ENCODE assay signal across 8 mouse cellular contexts in genomic region chr13:95374701-95375553, GRCm38 (mm10). TPM values are rescaled to one million over a fixed set of nuclear protein-coding genes. Genes with fewer than 3 reads are reported as not detected.
DNase-seq lines count a peak whose midpoint lies in the region; ATAC-seq and TF ChIP-seq lines count a peak whose summit lies in the region.

Gene Aggf1 (minus strand): TSS chr13:95375352.

- TF ChIP-seq EP300 in heart, postnatal 0 days (IDR thresholded peaks at IDR 0.05; ENCODE audit: low read depth), result no peak

- peak; percentile 90 for DNase-seq in c-Kit-positive CD71-positive TER-119-positive erythroid progenitor cells, embryonic 14.5 days (ENCODE audit: low spot score)
- DNase-seq in heart, postnatal 0 days (ENCODE audit: low spot score), result peak; percentile 94
- DNase-seq in kidney, postnatal 4 days, result peak; percentile 92 to 94

- peaks cover 27% of the 10 kb centered on the region for H3K4me1 ChIP-seq in E14TG2a.4 (replicated peaks; ENCODE audit: low read depth, low read length)
- peaks cover 14% of the 10 kb centered on the region for H3K4me1 ChIP-seq in forebrain, embryonic 12.5 days
- H3K4me1 ChIP-seq in heart, postnatal 0 days (ENCODE audit: control insufficient read depth, insufficient read depth), result peaks cover 13% of the 10 kb centered on the region
- peaks cover 16% of the 10 kb centered on the region for H3K4me1 ChIP-seq in liver, embryonic 16.5 days (ENCODE audit: control insufficient read depth, low read depth, low read length)
- peaks cover 19% of the 10 kb centered on the region for H3K4me1 ChIP-seq in neural tube, embryonic 13.5 days (replicated peaks)
- peaks cover 2% of the 10 kb centered on the region; the same call in 1 of the 2 replicates for H3K4me1 ChIP-seq in testis, adult 2 months (ENCODE audit: control insufficient read depth, insufficient read depth, low read length)

- peaks cover 12% of the 10 kb centered on the region for H3K9me3 ChIP-seq in E14TG2a.4 (ENCODE audit: low read length)
- H3K9me3 ChIP-seq in forebrain, embryonic 12.5 days, result no peaks in the 10 kb centered on the region
- H3K9me3 ChIP-seq in heart, postnatal 0 days (replicated peaks; ENCODE audit: control insufficient read depth, low read length), result no peaks in the 10 kb centered on the region
- no peaks in the 10 kb centered on the region; the same call in 1 of the 2 replicates for H3K9me3 ChIP-seq in liver, embryonic 16.5 days (replicated peaks; ENCODE audit: control insufficient read depth, low read length)
- no peaks in the 10 kb centered on the region for H3K9me3 ChIP-seq in neural tube, embryonic 13.5 days

- H3K27ac ChIP-seq in forebrain, embryonic 12.5 days, result peak within 1 kb of the TSS; percentile 80
- peak within 1 kb of the TSS; percentile 89 for H3K27ac ChIP-seq in heart, postnatal 0 days (ENCODE audit: low read depth)
- H3K27ac ChIP-seq in liver, embryonic 16.5 days (ENCODE audit: low read length), result peak within 1 kb of the TSS; percentile 93
- peak within 1 kb of the TSS; percentile 79 for H3K27ac ChIP-seq in neural tube, embryonic 13.5 days (replicated peaks)
- H3K27ac ChIP-seq in testis, adult 2 months (ENCODE audit: control insufficient read depth, insufficient read depth, low read depth, low read length), result peak within 1 kb of the TSS; percentile 84

- peak within 1 kb of the TSS; percentile 94 for H3K9ac ChIP-seq in forebrain, embryonic 12.5 days
- peak within 1 kb of the TSS; percentile 88 for H3K9ac ChIP-seq in heart, postnatal 0 days (replicated peaks; ENCODE audit: low read depth, low read length)
- peak within 1 kb of the TSS; percentile 96 for H3K9ac ChIP-seq in liver, embryonic 16.5 days (ENCODE audit: low read depth, low read length)
- peak within 1 kb of the TSS; percentile 95 for H3K9ac ChIP-seq in neural tube, embryonic 13.5 days

- H3K4me3 ChIP-seq in E14TG2a.4 (replicated peaks; ENCODE audit: low read length), result peak within 1 kb of the TSS; percentile 97
- peak within 1 kb of the TSS; percentile 100 for H3K4me3 ChIP-seq in forebrain, embryonic 12.5 days (replicated peaks)
- H3K4me3 ChIP-seq in heart, postnatal 0 days (ENCODE audit: low read depth, low read length), result peak within 1 kb of the TSS; percentile 86
- H3K4me3 ChIP-seq in liver, embryonic 16.5 days (ENCODE audit: low read depth, low read length), result peak within 1 kb of the TSS; percentile 100
- peak within 1 kb of the TSS; percentile 98 for H3K4me3 ChIP-seq in neural tube, embryonic 13.5 days
- peak within 1 kb of the TSS; percentile 96 for H3K4me3 ChIP-seq in testis, adult 2 months (ENCODE audit: control insufficient read depth, low read depth, low read length)

- H3K4me2 ChIP-seq in forebrain, embryonic 12.5 days, result peak within 1 kb of the TSS; percentile 78
- H3K4me2 ChIP-seq in heart, postnatal 0 days (ENCODE audit: low read depth, low read length), result peak within 1 kb of the TSS; percentile 85
- H3K4me2 ChIP-seq in liver, embryonic 16.5 days (ENCODE audit: low read depth, low read length), result peak within 1 kb of the TSS; percentile 81
- peak within 1 kb of the TSS; percentile 90 for H3K4me2 ChIP-seq in neural tube, embryonic 13.5 days

- H3K36me3 ChIP-seq in E14TG2a.4 (ENCODE audit: insufficient read depth, low read length), result peaks cover 21% of the 10 kb centered on the region
- H3K36me3 ChIP-seq in forebrain, embryonic 12.5 days (replicated peaks), result peaks cover 12% of the 10 kb centered on the region
- peaks cover 16% of the 10 kb centered on the region for H3K36me3 ChIP-seq in heart, postnatal 0 days (replicated peaks; ENCODE audit: control insufficient read depth, insufficient read depth, low read length)
- peaks cover 8% of the 10 kb centered on the region for H3K36me3 ChIP-seq in liver, embryonic 16.5 days (ENCODE audit: control insufficient read depth, insufficient read depth)
- H3K36me3 ChIP-seq in neural tube, embryonic 13.5 days, result peaks cover 12% of the 10 kb centered on the region
- no peaks in the 10 kb centered on the region for H3K36me3 ChIP-seq in testis, adult 2 months (ENCODE audit: control insufficient read depth, insufficient read depth, low read length)

- ATAC-seq in forebrain, embryonic 12.5 days (ENCODE audit: low FRiP score), result peak; percentile 97
- peak; percentile 96 for ATAC-seq in heart, postnatal 0 days (ENCODE audit: insufficient read depth, low read depth)
- ATAC-seq in liver, embryonic 16.5 days (ENCODE audit: low read depth), result peak; percentile 96
- peak; percentile 98 for ATAC-seq in neural tube, embryonic 13.5 days (ENCODE audit: low read depth)

- under 1% methylated on average over 82 of the region's 86 CpGs for WGBS in forebrain, embryonic 12.5 days
- WGBS in heart, postnatal 0 days, result under 1% methylated on average over 81 of the region's 86 CpGs
- under 1% methylated on average over 86 of the region's 86 CpGs for WGBS in liver, embryonic 16.5 days (ENCODE audit: insufficient replicate concordance)
- WGBS in neural tube, embryonic 13.5 days, result under 1% methylated on average over 86 of the region's 86 CpGs

- no peak for TF ChIP-seq CTCF in E14TG2a.4 (conservative IDR thresholded peaks at IDR 0.05; ENCODE audit: low read length)
- no peak for TF ChIP-seq CTCF in heart, postnatal 0 days (IDR thresholded peaks at IDR 0.05; ENCODE audit: low read depth)
- TF ChIP-seq CTCF in testis, adult 2 months (IDR thresholded peaks at IDR 0.05; ENCODE audit: control insufficient read depth, insufficient read depth, insufficient replicate concordance, low read depth, low read length), result no peak

- no peaks in the 10 kb centered on the region for H3K27me3 ChIP-seq in E14TG2a.4 (ENCODE audit: insufficient read depth, low read length)
- no peaks in the 10 kb centered on the region for H3K27me3 ChIP-seq in forebrain, embryonic 12.5 days
- no peaks in the 10 kb centered on the region for H3K27me3 ChIP-seq in heart, postnatal 0 days (ENCODE audit: control insufficient read depth, insufficient read depth, low read length)
- no peaks in the 10 kb centered on the region for H3K27me3 ChIP-seq in liver, embryonic 16.5 days (ENCODE audit: control insufficient read depth, insufficient read depth, low read depth, low read length)
- H3K27me3 ChIP-seq in neural tube, embryonic 13.5 days, result no peaks in the 10 kb centered on the region
- no peaks in the 10 kb centered on the region for H3K27me3 ChIP-seq in testis, adult 2 months (ENCODE audit: control insufficient read depth, insufficient read depth, low read length)

- TF ChIP-seq POLR2A in testis, adult 2 months (IDR thresholded peaks at IDR 0.05; ENCODE audit: control insufficient read depth, low read depth, low read length), result peak; percentile 85

RNA-seq across cellular contexts. Expression of gene Aggf1, which starts in this region (rescaled TPM):
- polyA plus RNA-seq in forebrain, embryonic 12.5 days (2016; fragmentation: Nextera tagmentation; extraction: Ambion mirVana), result 52.4 and 54.2 TPM in 2 replicates
- 14.8 and 17.9 TPM in 2 replicates for total RNA-seq in heart, postnatal 0 days (2014; rRNA removed; ENCODE audit: low replicate concordance)
- 16.6 and 19.0 TPM in 2 replicates for polyA plus RNA-seq in heart, postnatal 0 days (2015; fragmentation: Nextera tagmentation; extraction: Ambion mirVana)
- polyA plus RNA-seq in liver, embryonic 16.5 days (2015; fragmentation: Nextera tagmentation; extraction: Ambion mirVana), result 13.1 and 13.3 TPM in 2 replicates
- polyA plus RNA-seq in neural tube, embryonic 13.5 days (2015; fragmentation: Nextera tagmentation; extraction: Ambion mirVana), result 37.1 and 39.2 TPM in 2 replicates
- 9.2 and 9.3 TPM in 2 replicates for polyA plus RNA-seq in testis, adult 2 months (2012; rRNA removed)

Comparison
In these comparisons a context has a peak if more than half of its experiments do, and no peak if none do; other contexts are left out.
1. Peak in every context shown above with its lines: DNase-seq, ATAC-seq, H3K4me3 ChIP-seq and H3K27ac ChIP-seq.